In genomic region chrX:103356287-103356686, GRCm38 (mm10) we compare ENCODE assay signal across 8 mouse cellular contexts. TPM values are rescaled to one million over a fixed set of nuclear protein-coding genes. Genes with fewer than 3 reads are reported as not detected.
DNase-seq lines count a peak whose midpoint lies in the region; ATAC-seq and TF ChIP-seq lines count a peak whose summit lies in the region.

Gene Chic1, plus strand, starts transcription at chrX:103356476.

- WGBS in forebrain, embryonic 16.5 days: 17% methylated on average over 34 of the region's 34 CpGs

- DNase-seq in CD8-positive naive resting alpha-beta T cell, adult 2 months (ENCODE audit: low read depth in 2 of 2, low spot score in 2 of 2): peak; percentile 1 to 21
- DNase-seq in heart, postnatal 36 days: peak; percentile 44 to 48
- DNase-seq in layer of hippocampus, adult 2 months (ENCODE audit: low spot score in 2 of 2): peak; percentile 76 to 87
- DNase-seq in lung, adult 18-20 months: peak; percentile 55 to 60
- peak; percentile 55 for DNase-seq in ovary, postnatal 14 days (ENCODE audit: low spot score)
- peak; percentile 26 for DNase-seq in thymus, postnatal 25 days

- ATAC-seq in cerebellum, adult (ENCODE audit: insufficient number of reproducible peaks, low FRiP score, low TSS enrichment): peak; percentile 91
- peak; percentile 97 for ATAC-seq in forebrain, embryonic 16.5 days

- H3K27me3 ChIP-seq in forebrain, embryonic 16.5 days (replicated peaks; ENCODE audit: control insufficient read depth, insufficient read depth, low read length): peaks cover 19% of the 10 kb centered on the region

- H3K27ac ChIP-seq in forebrain, embryonic 16.5 days (ENCODE audit: low read length): 0 out of 2 replicates have a peak within 1 kb of the TSS, but pooled peaks have one; percentile 7
- peak within 1 kb of the TSS; percentile 90 for H3K27ac ChIP-seq in layer of hippocampus, adult 2 months

- peak within 1 kb of the TSS; percentile 56 for H3K4me3 ChIP-seq in forebrain, embryonic 16.5 days (replicated peaks; ENCODE audit: low read length)
- peak within 1 kb of the TSS; percentile 65 for H3K4me3 ChIP-seq in layer of hippocampus, adult 2 months

- peak within 1 kb of the TSS; percentile 69 for H3K9ac ChIP-seq in forebrain, embryonic 16.5 days (replicated peaks; ENCODE audit: low read depth, low read length)

- no peak for TF ChIP-seq CTCF in layer of hippocampus, adult 2 months (conservative IDR thresholded peaks at IDR 0.05)

- peak within 1 kb of the TSS; percentile 57 for H3K4me2 ChIP-seq in forebrain, embryonic 16.5 days (ENCODE audit: low read length)

- no peaks in the 10 kb centered on the region for H3K36me3 ChIP-seq in forebrain, embryonic 16.5 days (ENCODE audit: control insufficient read depth, insufficient read depth)

- H3K4me1 ChIP-seq in forebrain, embryonic 16.5 days (replicated peaks; ENCODE audit: control insufficient read depth, insufficient read depth, low read length): no peaks in the 10 kb centered on the region

- intact Hi-C loops in heart, postnatal 36 days (cut with DNase I): no loop called here

- no peaks in the 10 kb centered on the region for H3K9me3 ChIP-seq in forebrain, embryonic 16.5 days (ENCODE audit: control insufficient read depth, low read length)

RNA-seq across cellular contexts. Expression of gene Chic1, which starts in this region (rescaled TPM):
- 6.2 and 7.4 TPM in 2 replicates for polyA plus RNA-seq in forebrain, embryonic 16.5 days (2015; fragmentation: Nextera tagmentation; extraction: Ambion mirVana)
- under 1 TPM; 0.57 to 0.86 TPM for total RNA-seq in heart, postnatal 36 days (2021)
- total RNA-seq in layer of hippocampus, adult 2 months (2021): 10 to 100 TPM; 20.1 to 21.6 TPM

Comparison
In these comparisons a context has a peak if more than half of its experiments do, and no peak if none do; other contexts are left out.
1. Peak in every context shown above with its lines: DNase-seq, ATAC-seq, H3K4me3 ChIP-seq and H3K27ac ChIP-seq.
2. RNA of gene Chic1 (total RNA-seq): 20.1 to 21.6 TPM in layer of hippocampus, adult 2 months; 0.57 to 0.86 TPM in heart, postnatal 36 days; every median in the first group is over 10 times any median in the second.
3. Peak in DNase-seq in heart, postnatal 36 days; RNA of the gene not detected or under 1 TPM.
4. DNase-seq: peak in every context shown above with its lines; median percentile 82 in layer of hippocampus, adult 2 months; 58 in lung, adult 18-20 months; 55 in ovary, postnatal 14 days; 46 in heart, postnatal 36 days; 26 in thymus, postnatal 25 days; 11 in CD8-positive naive resting alpha-beta T cell, adult 2 months.